Mouse (Mus musculus) liver, embryonic 16.5 days (tissue): Measurements from ENCODE around the gene Tceal5. TPM values are rescaled to one million over a fixed set of nuclear protein-coding genes. Genes with fewer than 3 reads are reported as not detected.

Source experiments
- ATAC-seq: fragments of 200-750 bp; cut with Nextera tagmentation; 2 replicates; pipeline ENCODE4 v1.8.0; 2017; ENCODE audit warnings: low read depth, mild to moderate bottlenecking, moderate number of reproducible peaks, moderate library complexity
- H3K27ac ChIP-seq: fragments of 300-500 bp; sonication (generic); 2 replicates; pipeline ENCODE4 v1.5.1; 2014; ENCODE audit warnings: mild to moderate bottlenecking, low read length
- H3K27me3 ChIP-seq: fragments of 300-500 bp; sonication (generic); 2 replicates; pipeline ENCODE4 v1.6.1; 2014; ENCODE audit warnings: low read depth, low read length, mixed read lengths; ENCODE audit not compliant: control insufficient read depth, insufficient read depth
- H3K36me3 ChIP-seq: fragments of 300-500 bp; sonication (generic); 2 replicates; pipeline ENCODE4 v1.6.1; 2014; ENCODE audit warnings: mild to moderate bottlenecking; ENCODE audit not compliant: control insufficient read depth, insufficient read depth
- H3K4me1 ChIP-seq: fragments of 300-500 bp; sonication (generic); 2 replicates; pipeline ENCODE4 v1.6.1; 2014; ENCODE audit warnings: low read depth, low read length, mixed read lengths; ENCODE audit not compliant: control insufficient read depth
- H3K4me2 ChIP-seq: fragments of 300-500 bp; sonication (generic); 2 replicates; pipeline ENCODE4 v1.6.1; 2014; ENCODE audit warnings: low read depth, low read length, mixed read lengths
- H3K4me3 ChIP-seq: fragments of 300-500 bp; sonication (generic); 2 replicates; pipeline ENCODE4 v1.5.1; 2014; ENCODE audit warnings: low read depth, mild to moderate bottlenecking, low read length
- H3K9ac ChIP-seq: fragments of 300-500 bp; sonication (generic); 2 replicates; pipeline ENCODE4 v1.6.1; 2014; ENCODE audit warnings: low read depth, low read length
- H3K9me3 ChIP-seq: fragments of 300-500 bp; sonication (generic); replicated peaks from 2 replicates; pipeline ENCODE4 v1.6.1; 2016; ENCODE audit warnings: low read length; ENCODE audit not compliant: control insufficient read depth
- WGBS: fragments of 180-500 bp; shearing (Covaris S2); extraction: QIAGEN DNeasy Blood & Tissue Kit; methylation state at CpG from one replicate; pipeline ENCODE4 v1.1.7; 2014; ENCODE audit not compliant: insufficient replicate concordance; 5-methylcytosine and 5-hydroxymethylcytosine counted together
- polyA plus RNA-seq: library from polyadenylated mRNA; unstranded; fragments of >200 nt; fragmentation: Nextera tagmentation; extraction: Ambion mirVana; gene quantifications from 2 replicates; pipeline ENCODE4 v1.2.1, GENCODE M21; 2015

Tceal5 gene
- polyA plus RNA-seq = 11.0 and 11.9 TPM in 2 replicates

DNA sequence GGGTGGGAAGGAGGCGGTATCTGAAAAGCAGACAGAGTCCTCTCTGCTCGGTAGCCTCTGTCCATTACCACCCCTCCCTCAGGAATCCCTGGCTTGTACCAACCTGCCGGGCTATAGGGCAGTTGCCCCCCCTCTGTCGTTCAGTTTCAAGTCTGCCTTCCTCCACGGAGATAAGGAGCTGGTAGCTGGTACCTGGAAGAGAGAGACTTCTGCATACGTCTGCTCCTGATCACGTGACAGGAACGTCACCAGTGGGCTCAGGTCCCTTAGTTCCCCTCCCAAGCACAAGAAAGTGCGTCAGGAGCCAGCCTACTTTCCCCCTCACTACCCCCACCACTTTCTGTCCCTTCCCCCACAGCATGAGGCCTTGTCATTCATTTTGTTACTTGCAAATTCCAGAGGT, at the start of gene Tceal5:
TSS of gene Tceal5 (minus strand) at position 213 of the 403 bp plus-strand sequence.
- Histone ChIP-seq H3K4me3 (peak within 1 kb of the TSS; percentile 42), H3K36me3 (no peaks in the 10 kb centered on the region), H3K27ac (peak within 1 kb of the TSS; percentile 55), H3K27me3 (no peaks in the 10 kb centered on the region; the same call in 1 of the 2 replicates), H3K9me3 (no peaks in the 10 kb centered on the region), H3K4me2 (0 out of 2 replicates have a peak within 1 kb of the TSS, but pooled peaks have one; percentile 27), H3K9ac (peak within 1 kb of the TSS; percentile 31; the same call in 1 of the 2 replicates), H3K4me1 (no peaks in the 10 kb centered on the region)
- peak; percentile 82 for ATAC-seq
- WGBS = 19% methylated on average over 9 of the region's 9 CpGs

DNA sequence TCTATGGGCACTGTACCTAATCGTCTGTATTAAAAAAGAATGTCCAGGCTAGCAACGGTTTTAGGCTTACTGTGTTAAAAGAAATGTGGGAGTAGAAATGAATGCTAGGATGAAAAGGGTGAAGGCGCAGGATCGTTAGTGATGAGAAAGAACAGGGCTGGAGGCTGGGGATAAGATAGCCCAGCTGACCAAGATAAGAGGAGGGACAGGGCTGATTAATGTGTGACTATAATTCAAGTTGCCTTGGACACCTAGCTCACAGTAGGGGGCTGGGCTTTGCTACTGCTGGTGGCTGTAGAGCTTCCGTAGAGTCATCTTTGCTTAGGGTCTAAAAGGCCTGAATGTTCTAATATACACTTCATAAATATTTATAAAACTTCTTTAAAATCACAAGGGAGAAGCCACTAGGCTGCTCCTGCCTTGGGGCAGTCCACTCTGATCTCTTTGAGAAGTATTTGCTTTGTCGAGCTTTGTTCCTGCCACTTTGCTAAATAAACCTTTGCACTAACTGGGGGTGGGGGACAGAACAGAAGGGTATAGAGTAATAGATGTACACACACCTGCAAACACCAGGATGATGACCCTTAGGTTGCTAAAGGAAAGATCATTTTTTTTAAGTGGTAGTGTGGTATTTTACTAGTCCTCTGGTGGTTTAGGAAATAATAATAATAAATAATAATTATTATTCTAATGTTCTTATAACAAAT, 48.5 kb upstream of the Tceal5 start:
- Histone ChIP-seq H3K27me3 (no peaks in the 10 kb centered on the region), H3K9me3 (no peaks in the 10 kb centered on the region), H3K9ac (no peak overlapping the region), H3K36me3 (no peaks in the 10 kb centered on the region; the same call in 1 of the 2 replicates), H3K4me1 (peaks cover 3% of the 10 kb centered on the region), H3K27ac (peak overlapping the region; percentile 25; the same call in 1 of the 2 replicates), H3K4me3 (no peak overlapping the region), H3K4me2 (peak overlapping the region; percentile 3; the same call in 1 of the 2 replicates)
- ATAC-seq = peak; percentile 87
- 32% methylated on average over 6 of the region's 6 CpGs for WGBS

DNA sequence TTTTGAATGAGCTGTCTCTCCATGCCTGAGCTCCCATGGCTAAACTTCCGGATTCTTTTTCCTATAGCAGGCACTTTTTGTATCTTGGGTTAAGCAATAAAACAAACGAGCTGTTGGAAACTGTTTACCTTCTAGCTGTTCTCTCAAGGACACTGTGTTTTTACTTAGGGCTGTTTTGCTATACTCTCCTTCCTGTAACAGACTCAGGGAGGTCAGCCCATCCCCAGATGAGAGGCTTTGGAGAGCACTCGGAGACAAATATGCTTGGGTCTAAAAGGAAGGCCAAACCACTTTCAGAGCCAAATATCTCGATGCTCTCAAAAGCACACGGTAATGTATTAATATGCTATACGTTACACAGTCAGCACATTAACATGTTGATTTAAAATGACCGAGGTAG, 46.0 kb upstream of the Tceal5 start:
- H3K9ac ChIP-seq = no peak overlapping the region
- H3K36me3 ChIP-seq = no peaks in the 10 kb centered on the region; the same call in 1 of the 2 replicates
- no peak overlapping the region for H3K4me2 ChIP-seq
- ATAC-seq = no peak
- H3K9me3 ChIP-seq = no peaks in the 10 kb centered on the region
- no peak overlapping the region for H3K27ac ChIP-seq
- WGBS = 65% methylated on average over 7 of the region's 7 CpGs
- H3K4me1 ChIP-seq = peaks cover 3% of the 10 kb centered on the region
- no peaks in the 10 kb centered on the region for H3K27me3 ChIP-seq
- no peak overlapping the region for H3K4me3 ChIP-seq

DNA sequence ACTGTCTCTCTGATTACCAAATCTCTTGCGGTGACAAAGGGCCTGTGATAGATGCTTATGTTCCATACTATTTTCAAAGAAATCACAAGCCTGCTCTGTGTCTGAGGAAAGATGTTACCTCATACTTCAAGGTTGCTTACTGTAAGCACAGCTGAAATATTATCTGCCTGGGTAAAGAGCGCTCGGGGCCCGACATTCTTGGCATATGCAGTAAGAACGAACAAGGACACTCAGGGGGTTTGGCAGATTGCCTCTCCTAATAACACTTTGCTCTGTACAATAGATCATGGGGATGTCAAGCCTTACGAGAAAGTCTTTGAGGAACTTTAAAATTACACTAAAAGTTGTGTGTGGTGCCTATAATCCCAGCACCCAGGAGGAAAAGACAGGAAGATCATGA, 45.1 kb upstream of the Tceal5 start:
- 72% methylated on average over 6 of the region's 6 CpGs for WGBS
- H3K27me3 ChIP-seq = no peaks in the 10 kb centered on the region
- no peak overlapping the region for H3K4me3 ChIP-seq
- H3K27ac ChIP-seq = no peak overlapping the region
- H3K9me3 ChIP-seq = no peaks in the 10 kb centered on the region
- peaks cover 3% of the 10 kb centered on the region for H3K4me1 ChIP-seq
- no peak for ATAC-seq
- no peak overlapping the region for H3K9ac ChIP-seq
- H3K4me2 ChIP-seq = no peak overlapping the region
- no peaks in the 10 kb centered on the region; the same call in 1 of the 2 replicates for H3K36me3 ChIP-seq

DNA sequence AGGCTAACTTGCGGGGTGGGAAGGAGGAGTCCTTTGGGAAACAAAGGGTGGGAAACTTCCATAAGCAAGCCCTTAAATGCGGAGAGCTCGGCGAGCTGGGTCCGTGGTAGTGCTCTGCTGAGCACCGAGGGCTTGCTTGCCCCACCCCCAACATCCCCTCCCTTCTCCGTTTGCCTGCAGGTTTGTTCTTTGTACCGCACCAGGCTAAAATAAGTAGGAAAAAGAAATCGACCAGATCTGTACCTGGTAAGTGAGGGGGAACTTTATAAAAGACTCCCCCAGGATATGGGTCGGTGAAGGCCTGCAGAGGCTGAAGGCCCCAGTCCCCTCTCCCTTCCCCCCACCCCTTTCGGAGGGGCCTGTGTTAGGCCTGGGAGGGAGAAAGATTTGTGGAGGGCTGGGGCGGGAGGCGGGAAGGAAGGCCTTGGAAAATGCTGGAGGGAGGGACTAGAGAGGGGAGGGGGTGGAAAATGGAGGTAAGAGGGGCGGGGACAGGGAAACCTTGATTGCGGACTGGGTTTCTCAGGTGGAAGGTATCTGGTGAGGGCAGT, 41.9 kb upstream of the Tceal5 start:
- peak overlapping the region; percentile 67 for H3K4me3 ChIP-seq
- H3K4me2 ChIP-seq = peak overlapping the region; percentile 75
- no peaks in the 10 kb centered on the region for H3K27me3 ChIP-seq
- peak overlapping the region; percentile 67 for H3K9ac ChIP-seq
- H3K27ac ChIP-seq = peak overlapping the region; percentile 72
- no peaks in the 10 kb centered on the region for H3K9me3 ChIP-seq
- H3K4me1 ChIP-seq = no peaks in the 10 kb centered on the region; the same call in 1 of the 2 replicates
- peak; percentile 62 for ATAC-seq
- 22% methylated on average over 14 of the region's 15 CpGs for WGBS
- H3K36me3 ChIP-seq = no peaks in the 10 kb centered on the region; the same call in 1 of the 2 replicates

DNA sequence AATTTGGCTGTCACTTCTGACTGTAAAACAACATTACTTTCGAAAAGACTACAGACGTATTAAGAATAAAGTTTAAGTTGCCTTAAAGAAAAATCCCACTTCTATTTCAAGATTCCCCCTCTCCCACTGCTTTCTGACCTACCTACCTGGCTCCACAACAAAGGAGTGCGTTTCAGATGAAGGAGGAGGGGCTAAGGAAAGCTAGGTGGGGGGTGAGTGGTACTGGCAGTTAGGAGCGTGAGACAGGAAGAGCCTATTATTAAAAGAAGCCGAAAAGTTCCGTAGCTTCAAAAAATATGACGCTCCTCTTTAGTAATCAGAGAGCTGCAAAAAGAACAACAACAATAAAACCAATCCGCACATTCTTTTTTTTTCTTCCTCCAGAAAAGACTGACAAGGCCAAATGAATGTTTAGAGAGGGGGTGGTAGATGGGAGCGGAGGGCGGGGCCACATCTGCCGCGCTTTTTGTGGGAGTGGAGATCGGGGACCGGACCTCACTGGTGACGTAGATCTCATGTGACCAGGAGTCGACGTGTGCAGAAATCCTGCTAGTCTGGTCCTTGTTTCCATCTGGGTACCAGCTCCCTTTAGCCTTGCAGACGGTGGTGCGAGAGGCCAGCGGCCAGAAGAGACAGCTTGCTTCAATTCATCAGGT, 41.0 kb upstream of the Tceal5 start, which contains the start of gene Tceal9:
TSS of gene Tceal9 (plus strand) at position 506 of the 656 bp plus-strand sequence.
- peak within 1 kb of the TSS; percentile 72 for H3K27ac ChIP-seq
- H3K36me3 ChIP-seq = no peaks in the 10 kb centered on the region; the same call in 1 of the 2 replicates
- peak; percentile 93 for ATAC-seq
- no peaks in the 10 kb centered on the region for H3K27me3 ChIP-seq
- peak within 1 kb of the TSS; percentile 67 for H3K9ac ChIP-seq
- H3K9me3 ChIP-seq = no peaks in the 10 kb centered on the region
- H3K4me2 ChIP-seq = peak within 1 kb of the TSS; percentile 75
- WGBS = 26% methylated on average over 20 of the region's 20 CpGs
- H3K4me1 ChIP-seq = no peaks in the 10 kb centered on the region; the same call in 1 of the 2 replicates
- H3K4me3 ChIP-seq = peak within 1 kb of the TSS; percentile 67

DNA sequence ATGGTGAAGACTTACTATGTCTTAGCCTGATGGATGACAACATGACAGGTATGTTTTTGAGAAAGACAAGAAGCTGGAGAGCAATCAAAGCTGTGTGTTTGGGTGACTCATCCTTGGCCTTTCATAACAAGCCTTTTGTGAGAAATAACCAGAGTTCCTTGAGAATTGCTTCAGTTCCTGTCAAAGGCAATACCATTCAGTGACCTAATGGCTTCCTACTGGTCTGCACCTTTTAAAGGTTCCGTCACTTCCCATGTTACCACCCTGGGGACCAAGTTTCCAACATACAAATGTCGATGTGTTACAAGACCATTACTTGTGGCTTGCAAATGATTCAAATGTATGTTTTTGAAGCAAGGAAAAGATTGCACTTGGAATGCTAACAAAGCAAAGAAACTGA, 39.5 kb upstream of the Tceal5 start:
- Histone ChIP-seq H3K4me1 (no peaks in the 10 kb centered on the region; the same call in 1 of the 2 replicates), H3K9ac (no peak overlapping the region), H3K27me3 (no peaks in the 10 kb centered on the region), H3K36me3 (no peaks in the 10 kb centered on the region; the same call in 1 of the 2 replicates), H3K9me3 (no peaks in the 10 kb centered on the region), H3K4me2 (no peak overlapping the region), H3K27ac (no peak overlapping the region), H3K4me3 (no peak overlapping the region)
- no peak for ATAC-seq
- 74% methylated on average over 2 of the region's 2 CpGs for WGBS

DNA sequence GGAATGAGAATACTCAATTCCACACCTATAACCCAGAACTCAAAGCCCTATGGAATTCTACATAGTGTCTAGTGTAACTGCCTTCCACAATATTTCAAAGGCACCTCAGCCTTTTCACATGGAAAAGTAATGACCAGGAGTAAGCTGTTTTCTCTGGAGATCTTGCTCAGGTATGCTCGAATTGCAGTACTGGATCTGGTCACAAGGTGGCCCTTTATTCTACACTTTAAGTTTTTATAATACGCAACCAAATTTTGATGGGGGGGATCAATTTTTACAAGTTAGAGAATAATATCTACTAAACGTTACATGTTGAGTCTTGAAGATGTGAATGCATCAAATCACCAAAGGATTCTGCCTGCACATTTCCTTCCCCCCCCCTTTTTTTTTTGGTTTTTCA, 34.4 kb upstream of the Tceal5 start:
- H3K27me3 ChIP-seq = no peaks in the 10 kb centered on the region
- no peak overlapping the region for H3K4me3 ChIP-seq
- no peaks in the 10 kb centered on the region for H3K4me1 ChIP-seq
- no peak overlapping the region for H3K27ac ChIP-seq
- H3K4me2 ChIP-seq = no peak overlapping the region
- no peaks in the 10 kb centered on the region for H3K9me3 ChIP-seq
- no peak overlapping the region for H3K9ac ChIP-seq
- no peak for ATAC-seq
- WGBS = 40% methylated on average over 3 of the region's 3 CpGs
- H3K36me3 ChIP-seq = no peaks in the 10 kb centered on the region
